Mouse (Mus musculus) kidney, adult 2 months (tissue): ENCODE measurements around the gene Il31ra.

Experiments used
- CTCF ChIP-seq: fragments of 200-500 bp; conservative IDR thresholded peaks from 2 replicates; pipeline ENCODE4 v1.5.1; 2011; ENCODE audit warnings: low read depth, mild to moderate bottlenecking, control low read depth, low read length, moderate library complexity, mixed read lengths; ENCODE audit not compliant: insufficient read depth, insufficient read length
- POLR2A ChIP-seq: fragments of 200-500 bp; IDR thresholded peaks from one replicate; pipeline ENCODE4 v1.6.1; 2011; ENCODE audit warnings: low read depth, low read length, control low read depth

DNA sequence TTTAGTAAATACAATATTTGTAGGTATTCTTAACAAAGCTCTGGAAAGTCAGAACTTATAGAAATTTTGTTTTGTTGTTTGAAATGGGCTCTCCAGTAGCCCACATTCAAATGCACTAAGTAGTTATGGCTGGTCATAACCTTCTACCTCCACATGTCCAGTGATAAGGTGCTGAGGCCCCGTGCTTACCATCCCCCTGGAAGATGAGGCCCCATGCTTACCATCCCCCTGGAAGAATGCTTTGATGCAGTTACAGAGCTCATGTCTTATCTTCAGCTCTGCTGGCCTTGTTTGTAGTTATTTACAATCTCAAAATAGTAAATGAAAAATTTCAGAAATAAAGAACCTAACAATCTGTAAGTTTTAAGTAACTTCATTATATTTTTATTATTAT lies 101.9 kb downstream of the Il31ra start:
- TF ChIP-seq CTCF (no peak), POLR2A (no peak)
